Mouse (Mus musculus) embryo, embryonic 10 days (tissue): ENCODE data around the gene Daglb.
"Not testable (repeated sequence)": the region's sequence is repeated elsewhere in the genome, so short reads cannot be mapped to it uniquely, and the experiment has no call there.

Experiments used
- DNase-seq: peaks from one replicate; pipeline ENCODE4 v3.0.0-alpha.2; 2015; ENCODE audit warnings: low spot score

Daglb gene

DNA sequence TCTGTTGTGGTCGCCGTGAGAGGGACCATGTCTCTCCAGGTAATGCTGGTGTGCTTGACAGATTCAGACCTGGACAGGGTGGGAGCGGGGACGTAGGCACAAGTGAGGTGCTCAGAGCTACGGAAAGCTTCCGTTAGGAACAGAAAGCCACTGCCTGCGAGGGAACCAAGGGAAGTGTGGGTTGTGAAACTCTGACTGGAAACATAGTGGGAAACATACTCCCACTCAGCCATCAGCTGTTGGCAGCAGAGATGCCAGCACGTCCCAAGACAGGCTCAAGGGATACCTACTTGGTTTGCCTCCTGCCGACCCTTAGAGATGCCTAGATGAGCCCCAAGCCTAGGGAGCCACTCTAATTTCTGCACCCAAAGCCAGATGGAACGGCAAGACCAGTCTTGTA lies 22.8 kb downstream of the Daglb start:
- no peak for DNase-seq

DNA sequence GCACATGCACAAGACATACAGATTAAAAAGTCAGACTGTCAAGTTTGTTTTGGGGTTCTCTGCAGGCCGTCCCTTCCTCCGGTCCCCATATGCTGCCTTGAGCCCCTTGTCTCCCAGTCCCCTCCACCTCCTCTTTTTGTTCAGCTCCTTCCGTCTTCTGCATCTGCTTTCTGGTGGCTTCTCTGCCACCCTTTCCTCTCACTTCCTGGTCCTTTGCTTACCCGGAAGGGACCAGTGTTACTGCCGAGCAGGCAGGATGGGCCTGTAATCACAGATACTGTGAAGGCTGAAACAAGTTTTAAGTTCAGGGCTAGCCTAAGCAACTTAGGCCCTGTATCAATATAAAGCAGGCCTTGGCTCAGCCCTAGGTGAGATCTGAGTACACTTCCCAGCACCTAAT lies 23.6 kb downstream of the Daglb start:
- DNase-seq, result no peak

DNA sequence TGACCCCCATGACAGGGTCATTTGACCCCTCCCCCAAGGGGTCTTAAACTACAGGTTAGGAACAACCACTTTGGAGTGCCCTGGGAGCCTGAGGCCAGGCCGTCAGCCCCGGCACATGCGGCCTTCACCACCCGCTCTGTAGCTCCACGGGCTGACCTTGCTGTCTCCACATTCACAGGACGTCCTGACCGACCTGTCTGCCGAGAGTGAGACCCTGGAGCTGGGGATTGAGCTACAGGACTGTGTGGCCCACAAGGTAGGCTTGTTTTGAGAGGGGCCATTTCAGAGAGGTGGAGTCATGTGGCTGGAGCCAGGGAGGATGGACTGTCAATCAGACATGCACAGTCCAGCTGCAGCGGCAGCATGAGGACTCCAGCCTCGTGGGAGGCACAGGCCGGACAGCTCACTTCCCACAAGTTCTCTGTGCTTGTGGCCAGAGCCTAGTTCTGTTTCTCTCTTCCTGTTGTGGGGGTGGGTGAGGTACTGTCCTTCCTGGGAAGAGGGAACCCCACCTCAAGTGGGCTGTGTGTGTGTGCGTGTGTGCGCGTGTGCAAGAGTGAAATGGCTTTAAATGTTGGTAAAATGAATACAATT lies 25.5 kb downstream of the Daglb start:
- no peak for DNase-seq

DNA sequence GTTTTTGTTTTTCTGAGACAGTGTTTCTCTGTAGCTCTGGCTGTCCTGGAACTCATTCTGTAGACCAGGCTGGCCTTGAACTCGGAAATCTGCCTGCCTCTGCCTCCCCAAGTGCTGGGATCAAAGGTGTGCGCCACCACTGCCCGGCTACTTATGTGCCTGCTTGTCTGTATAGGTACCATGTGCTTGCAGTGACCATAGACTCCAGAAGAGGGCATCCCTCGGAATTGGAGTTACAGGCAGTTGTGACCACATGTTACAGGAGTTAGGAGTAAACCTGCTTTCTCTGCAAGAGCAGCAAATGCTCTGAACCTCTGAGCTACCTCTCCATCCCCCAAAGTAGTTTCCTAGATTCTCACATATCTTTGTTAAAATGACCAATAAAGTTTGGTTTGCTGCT lies 27.4 kb downstream of the Daglb start:
- no peak for DNase-seq

DNA sequence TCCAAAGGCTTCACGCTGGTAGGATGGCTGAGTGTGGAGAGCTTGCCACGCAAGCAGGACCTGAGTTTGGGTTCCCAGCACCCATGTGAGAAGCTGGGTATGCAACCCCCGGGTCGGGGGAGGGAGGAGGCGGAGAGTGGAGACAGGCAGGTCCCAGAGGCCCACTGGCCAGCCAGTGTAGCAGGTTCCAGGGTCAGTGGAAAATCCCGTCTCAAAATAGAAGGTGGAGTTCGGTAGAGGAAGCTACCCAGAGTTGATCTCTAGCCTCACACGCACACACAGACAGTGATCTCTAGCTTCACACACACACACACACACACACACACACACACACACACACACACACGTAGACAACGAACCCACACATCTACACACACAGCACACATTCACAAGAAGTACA lies 28.8 kb downstream of the Daglb start:
- no peak for DNase-seq

DNA sequence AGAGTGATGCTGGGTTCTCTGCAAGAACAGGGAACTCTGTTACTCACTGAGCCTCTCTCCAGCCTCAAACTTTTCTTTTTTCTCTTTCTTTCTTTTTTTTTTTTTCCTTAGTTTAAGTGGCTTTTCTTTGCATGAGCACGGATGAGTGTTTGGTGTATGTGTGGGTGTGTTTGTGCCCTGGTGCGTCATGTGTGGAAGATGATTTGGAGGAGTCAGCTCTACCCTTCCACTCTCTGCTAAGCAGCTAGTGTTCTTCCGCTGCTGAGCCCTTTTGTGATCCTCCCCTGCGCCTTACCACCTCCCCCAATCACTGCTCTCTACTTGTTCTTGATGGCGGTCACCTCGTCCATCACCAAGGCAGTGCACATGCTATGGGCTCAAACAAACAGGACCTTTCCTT lies 31.3 kb downstream of the Daglb start:
- DNase-seq, result no peak

DNA sequence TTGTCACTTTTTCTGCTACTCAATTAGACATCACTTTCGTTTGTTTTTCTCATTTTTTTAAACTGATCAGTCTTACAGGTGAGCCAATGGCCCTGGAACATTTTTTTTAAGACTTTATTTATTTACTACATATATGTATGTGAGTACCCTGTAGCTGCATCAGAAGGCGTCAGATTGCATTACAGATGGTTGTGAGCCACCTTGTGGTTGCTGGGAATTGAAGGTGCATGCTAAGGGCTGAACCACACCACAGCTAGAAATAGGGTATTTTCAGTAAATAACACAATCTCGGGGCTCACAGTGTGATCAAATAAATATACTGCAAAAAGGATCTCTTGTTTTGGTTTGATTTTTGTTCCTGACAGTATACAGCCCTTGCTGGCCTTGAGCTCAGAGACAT lies 33.1 kb downstream of the Daglb start:
- DNase-seq, result no peak

DNA sequence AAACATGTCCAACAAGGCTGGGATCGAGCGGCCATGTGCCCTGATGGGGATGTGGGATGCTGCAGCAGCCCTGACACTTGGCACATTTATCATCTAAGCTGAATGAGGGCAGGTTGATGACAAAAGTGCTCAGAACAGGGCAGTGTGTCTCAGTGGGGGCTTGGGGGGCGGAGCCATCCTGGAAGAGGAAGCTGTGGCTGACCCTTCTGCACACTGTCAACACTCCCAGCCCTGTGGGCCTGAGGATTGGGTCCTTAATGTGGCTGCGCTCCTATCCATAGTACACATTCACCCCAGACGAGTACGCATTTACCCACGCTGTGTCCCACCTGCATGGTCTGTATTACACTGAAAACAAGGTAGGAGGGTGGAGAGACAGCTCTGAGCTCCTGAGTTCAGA lies 34.8 kb downstream of the Daglb start:
- DNase-seq, result no peak

DNA sequence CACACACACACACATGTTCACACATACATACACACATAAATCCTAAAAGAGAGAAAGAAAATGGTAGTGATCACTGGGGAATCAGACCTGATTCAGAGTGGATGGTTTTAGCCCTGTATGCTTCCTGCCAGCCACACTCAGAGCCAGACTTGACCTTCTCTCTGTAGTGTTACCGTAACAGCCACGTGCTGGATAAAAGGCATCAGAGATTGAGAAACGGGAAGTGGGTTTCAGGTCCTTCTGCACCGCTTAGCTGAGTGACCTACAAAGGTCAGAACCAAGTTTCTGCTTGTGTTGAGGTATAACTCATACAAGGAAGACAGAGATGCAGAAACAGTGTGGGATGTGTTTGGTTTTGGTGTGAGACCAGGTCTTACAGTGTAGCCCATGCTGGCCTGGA lies 35.3 kb downstream of the Daglb start:
- DNase-seq, result no peak

DNA sequence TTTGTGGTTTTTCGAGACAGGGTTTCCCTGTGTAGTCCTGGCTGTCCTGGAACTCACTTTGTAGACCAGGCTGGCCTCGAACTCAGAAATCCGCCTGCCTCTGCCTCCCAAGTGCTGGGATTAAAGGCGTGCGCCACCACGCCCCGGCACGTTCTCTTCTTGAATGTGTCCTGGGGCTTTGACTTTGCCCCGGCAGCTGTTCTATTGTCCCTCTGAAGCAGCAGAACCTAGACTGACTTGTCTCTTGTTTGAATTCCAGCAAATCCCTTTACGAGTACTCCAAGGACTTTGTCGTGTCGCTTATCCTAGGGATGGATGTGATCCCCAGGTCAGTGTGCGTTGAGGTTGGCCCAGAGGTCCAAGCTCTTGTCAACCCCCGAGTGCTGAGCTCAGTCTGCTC lies 36.3 kb downstream of the Daglb start:
- not testable (repeated sequence) for DNase-seq

DNA sequence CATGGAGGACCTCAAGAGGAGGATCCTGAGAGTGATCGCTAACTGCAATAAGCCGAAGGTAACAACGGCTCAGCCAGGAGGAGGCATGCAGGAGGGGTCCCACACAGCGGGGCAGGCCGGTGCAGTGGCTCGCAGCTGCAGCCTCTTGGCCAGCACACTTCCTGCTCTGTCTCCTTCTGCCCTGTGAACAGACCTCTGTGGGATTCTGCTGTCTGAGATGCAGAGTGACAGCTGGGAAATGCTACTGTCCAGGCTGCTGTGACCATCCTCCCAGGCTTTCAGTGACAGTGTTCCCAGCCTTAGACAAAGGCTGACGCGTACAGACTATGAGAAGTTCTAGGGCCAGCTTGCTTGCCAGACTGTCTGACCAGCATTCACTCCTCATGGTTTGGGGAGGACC lies 36.8 kb downstream of the Daglb start:
- no peak for DNase-seq

DNA sequence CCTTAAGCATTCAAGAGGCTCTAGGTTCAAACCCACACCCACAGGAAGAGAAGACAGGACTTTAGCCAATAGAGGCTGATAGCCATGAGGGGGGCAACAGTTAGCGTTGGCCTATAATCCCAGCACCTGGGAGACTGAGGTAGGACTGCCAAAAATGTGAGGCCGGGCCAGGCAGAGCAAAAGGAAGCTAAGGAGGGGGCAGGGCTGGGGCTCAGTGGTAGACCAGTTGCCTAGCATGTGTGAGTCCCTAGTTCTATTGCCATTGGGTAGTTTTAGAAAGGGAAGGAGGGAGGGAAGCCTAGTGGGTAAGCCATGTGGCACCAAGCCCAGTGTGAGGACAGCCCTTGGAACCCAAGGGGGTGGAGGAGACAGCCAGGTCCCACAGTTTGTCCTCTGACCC lies 37.3 kb downstream of the Daglb start:
- no peak for DNase-seq

DNA sequence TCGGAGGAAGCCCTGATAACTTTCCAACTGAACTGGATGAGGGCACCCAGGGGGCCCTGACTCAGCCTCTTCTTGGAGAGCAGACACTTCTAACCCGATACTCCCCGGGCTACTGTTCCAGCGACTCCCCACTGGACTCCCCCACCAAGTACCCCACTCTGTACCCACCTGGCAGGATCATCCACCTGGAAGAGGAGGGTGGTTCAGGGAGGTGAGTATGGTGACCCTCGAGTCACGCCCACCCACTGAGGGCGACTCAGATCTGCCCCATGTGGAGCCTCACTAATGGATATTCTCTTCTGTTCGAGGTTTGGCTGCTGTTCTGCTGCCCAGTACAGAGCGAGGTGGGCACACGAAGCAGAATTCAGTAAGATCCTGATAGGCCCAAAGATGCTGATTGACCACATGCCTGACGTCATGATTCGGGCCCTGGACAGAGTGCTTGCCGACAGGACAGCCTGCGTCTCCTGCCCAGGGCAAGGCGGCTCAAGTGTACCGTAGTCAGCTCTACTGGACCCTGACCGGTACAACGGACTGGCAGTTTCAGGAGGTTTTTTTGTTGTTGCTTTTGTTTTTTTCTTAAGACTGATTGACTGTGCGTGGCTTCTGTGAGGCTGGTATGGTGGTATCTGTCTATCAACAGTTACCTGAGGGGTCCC lies 38.6 kb downstream of the Daglb start:
- no peak for DNase-seq

DNA sequence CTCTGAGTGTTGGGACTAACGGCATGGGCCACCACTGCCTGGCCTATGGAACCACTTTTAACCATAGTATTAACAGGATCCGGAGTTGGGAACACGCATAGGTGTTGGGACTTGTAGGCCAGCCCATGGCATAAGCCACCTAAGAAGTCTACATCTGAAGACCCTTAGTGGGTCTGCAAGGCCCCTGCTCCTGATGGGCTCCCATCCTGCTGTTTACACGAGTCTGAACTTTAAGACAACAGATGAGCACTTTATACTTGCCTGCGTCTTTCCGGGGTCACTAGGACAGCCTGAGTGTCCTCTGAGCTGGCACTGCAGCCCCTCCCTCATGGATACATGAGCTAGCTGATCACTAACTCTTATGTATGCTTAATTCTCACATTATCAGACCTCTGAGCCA lies 39.4 kb downstream of the Daglb start:
- no peak for DNase-seq

DNA sequence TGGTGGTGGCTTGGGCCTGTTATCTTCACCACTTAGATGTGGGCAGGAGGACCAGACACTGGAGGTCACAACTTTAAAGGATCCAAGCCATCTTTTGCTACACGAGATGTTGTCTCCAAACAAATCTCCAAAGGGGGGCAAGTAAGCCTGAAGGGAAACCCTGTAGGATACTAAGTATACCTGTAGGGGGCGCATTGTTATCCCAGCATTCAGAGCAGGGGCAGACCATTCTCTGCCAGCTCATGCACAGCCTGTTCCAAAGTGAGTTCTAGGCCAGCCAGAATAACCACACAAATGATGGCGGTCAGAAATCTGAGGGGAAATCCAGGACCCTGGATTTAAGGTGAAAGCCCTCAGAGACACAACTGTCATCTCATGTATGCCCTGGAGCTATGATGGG lies 40.1 kb downstream of the Daglb start:
- peak; percentile 51 for DNase-seq

DNA sequence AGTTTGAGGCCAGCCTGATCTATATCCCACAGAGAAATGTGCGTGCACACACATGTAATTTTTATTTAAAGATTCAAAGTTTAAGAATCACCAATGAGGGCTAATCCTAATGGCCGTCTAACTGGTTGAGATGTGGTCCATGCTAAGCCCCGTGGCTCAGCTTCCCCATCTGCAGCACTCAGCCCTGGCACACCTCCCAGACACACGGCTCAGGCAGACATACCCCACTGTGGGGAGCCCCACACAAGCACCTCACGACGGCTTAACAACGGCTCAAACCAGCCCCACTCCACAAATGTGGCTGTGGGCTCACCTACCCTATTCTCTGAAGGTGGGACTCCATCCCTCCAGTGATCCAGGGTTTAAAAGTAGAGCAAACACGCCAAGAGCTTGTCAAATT lies 40.7 kb downstream of the Daglb start:
- no peak for DNase-seq

DNA sequence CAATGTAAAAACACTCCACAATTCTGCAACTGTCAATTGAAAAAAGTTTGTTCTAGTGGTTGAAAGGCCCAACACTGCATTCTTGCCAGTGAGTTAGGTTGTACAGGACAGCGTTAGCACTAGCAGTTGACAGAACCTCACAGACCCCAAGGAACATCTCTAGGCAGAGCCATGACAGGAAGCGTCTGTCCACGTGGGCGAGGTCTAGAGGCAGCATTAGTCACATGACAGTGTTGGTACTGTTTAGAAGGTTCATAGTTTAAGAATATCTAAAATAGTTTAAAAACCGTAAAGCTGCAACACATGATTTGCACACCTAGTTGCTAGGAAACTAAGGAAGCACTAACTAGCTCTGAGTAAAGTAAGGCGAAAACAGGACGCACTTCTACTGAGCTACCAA lies 41.2 kb downstream of the Daglb start:
- DNase-seq, result no peak

DNA sequence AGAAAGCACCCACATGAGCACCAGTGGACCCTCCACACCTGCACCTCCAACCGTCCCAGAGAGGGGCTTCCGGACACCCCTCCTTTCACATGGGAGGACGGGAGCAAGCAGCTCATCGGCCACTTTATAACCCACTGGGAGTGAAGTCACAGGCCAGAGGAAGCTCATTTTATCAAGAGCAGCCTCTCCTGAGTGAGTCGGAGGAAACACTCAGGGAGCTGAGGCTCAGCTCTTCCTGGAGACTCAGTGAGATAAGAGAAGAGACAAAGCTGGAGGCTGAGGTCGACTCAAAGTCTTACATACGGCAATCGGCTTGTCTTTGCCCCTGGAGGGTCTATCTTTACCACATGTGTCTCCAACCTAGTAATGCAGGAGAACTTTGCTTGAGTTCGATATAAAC lies 44.9 kb downstream of the Daglb start:
- no peak for DNase-seq

DNA sequence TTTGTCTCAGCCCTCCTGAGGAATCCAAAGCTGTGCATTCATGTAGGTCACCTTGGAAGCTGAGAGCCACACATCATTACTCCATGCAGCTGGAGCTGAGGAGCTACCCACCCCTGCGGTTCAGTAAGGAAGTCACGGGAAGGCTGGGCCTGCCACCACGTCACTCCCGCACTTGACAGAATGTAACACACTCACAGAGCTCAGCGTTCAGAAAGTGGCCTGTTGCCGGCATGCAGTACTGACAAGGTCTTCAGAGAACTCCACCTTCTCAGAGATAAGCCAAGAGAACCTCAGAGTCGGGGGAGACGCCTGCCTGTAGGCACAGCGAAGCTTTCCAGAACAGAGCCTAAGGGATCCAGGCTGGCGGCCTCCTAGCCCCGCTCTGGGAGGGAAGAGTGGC lies 45.4 kb downstream of the Daglb start:
- DNase-seq, result no peak

DNA sequence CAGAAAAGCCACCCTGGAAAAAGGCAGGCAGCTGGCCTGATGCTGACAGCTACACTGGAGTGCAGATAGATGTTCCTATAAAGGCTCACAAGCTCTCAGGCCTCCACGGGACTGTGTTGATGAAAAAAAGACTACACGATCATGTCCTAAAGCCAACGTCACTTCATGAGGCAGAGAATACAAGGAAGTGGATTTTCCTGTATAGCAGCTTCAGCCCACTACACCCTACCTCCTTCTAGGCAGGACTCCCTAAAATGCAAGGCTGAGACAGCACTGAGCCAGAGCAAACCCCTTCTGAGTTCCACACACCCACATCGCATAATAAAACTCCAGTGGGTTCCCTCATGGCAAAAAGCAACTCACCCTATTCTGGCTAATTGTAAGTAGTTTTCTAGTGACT lies 47.2 kb downstream of the Daglb start:
- DNase-seq, result no peak

DNA sequence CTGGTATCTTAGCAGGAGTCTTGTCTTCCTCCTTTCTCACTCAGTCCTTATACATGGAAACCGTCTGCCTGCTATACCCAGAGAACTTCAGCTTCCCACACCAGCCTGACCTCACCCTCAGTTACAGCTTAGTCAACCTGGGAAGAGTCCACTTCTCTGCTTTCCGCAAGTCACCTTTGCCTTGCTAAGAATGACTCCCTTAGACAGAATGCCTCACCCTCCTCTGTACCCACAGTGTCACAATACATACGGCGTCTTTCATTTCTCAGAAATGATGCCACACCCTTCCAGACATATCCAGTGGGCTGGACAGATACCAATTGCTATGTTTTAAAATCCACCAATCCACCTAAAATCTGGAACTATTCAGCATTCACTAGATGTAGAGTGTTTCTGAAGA lies 47.9 kb downstream of the Daglb start:
- no peak for DNase-seq

DNA sequence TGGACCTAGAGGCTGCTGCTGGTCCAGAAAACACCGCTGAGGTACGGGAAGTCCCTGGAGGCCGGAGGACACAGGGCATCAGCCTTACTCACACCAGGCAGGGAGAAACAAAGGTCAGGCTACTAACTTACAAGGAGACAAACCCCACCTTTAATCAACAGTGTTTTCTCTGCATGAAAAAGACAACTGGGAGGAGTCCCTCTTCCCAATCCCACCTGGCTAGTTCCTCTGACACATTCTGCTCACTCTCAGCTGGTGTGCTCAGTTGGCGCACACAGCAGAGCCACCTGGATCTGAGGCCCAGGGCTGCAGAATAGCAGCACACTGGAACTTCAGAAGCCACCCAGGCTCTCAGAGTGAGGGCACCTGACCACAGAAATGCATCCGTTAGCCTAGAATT lies 50.5 kb downstream of the Daglb start:
- DNase-seq, result no peak

DNA sequence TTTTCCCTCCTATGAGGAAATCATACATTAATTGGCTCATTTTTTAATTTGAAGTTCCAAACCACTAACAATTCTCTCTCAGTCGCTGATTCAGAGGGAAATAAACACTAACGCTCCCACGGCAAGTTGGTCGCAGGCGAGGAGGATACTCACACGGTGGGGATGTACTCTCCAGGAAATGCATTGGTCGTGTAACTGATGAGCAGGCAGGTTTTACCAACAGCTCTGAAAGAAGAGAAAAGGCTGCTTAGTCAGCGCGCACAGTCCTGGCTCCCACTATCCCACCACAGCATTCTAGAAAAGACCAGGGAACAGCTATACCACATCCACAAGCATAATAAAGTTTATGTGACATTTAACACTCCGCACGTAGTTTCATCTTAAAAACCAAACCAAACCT lies 52.6 kb downstream of the Daglb start:
- DNase-seq, result no peak

DNA sequence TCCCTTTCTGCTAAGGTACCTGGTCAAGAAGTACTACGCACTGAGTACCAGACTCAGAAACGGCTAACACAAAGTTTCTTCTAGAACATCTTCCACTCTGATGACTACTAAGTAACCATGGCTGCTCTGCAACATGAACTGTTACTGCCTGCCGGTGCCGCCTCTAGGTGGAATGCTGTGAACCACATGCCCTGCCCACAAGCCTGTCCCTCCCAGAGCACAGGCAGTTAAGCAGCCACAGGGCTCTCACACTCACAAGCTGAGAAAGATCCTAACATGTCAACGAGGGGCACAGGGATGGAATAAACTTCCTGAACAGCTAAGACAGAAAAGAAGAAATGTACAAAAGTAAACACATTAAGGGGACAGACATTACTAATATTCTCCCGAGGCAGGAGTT lies 53.1 kb downstream of the Daglb start:
- no peak for DNase-seq
